Mouse (Mus musculus): ENCODE results near the gene 2410002F23Rik. TPM values are rescaled to one million over a fixed set of nuclear protein-coding genes. Genes with fewer than 3 reads are reported as not detected.
A peak's percentile ranks its signal among the peaks of the same experiment; 100 is the strongest.
"Not testable (repeated sequence)": the region's sequence is repeated elsewhere in the genome, so short reads cannot be mapped to it uniquely, and the experiment has no call there.

The 2410002F23Rik gene
- 45.2 and 51.3 TPM in 2 replicates for polyA plus RNA-seq (2015; fragmentation: Nextera tagmentation; extraction: Ambion mirVana)

- TF ChIP-seq CTCF (IDR thresholded peaks at IDR 0.05) = no peak
- peak; percentile 90 for TF ChIP-seq EP300 (IDR thresholded peaks at IDR 0.05)
- Histone ChIP-seq H3K9ac (replicated peaks; ENCODE audit: low read depth) (peak within 1 kb of the TSS; percentile 93), H3K36me3 (ENCODE audit: insufficient read depth, low read length) (no peaks in the 10 kb centered on the region; the same call in 1 of the 2 replicates), H3K27me3 (replicated peaks; ENCODE audit: insufficient read depth, low read length) (no peaks in the 10 kb centered on the region), H3K27ac (ENCODE audit: low read length) (peak within 1 kb of the TSS; percentile 92), H3K4me1 (ENCODE audit: insufficient read depth, low read depth, low read length) (peaks cover 7% of the 10 kb centered on the region; the same call in 1 of the 2 replicates), H3K4me2 (replicated peaks; ENCODE audit: low read depth, low read length) (peak within 1 kb of the TSS; percentile 74), H3K9me3 (ENCODE audit: low read length) (no peaks in the 10 kb centered on the region), H3K4me3 (ENCODE audit: low read depth, low read length) (peak within 1 kb of the TSS; percentile 81)
- WGBS = under 1% methylated on average over 60 of the region's 62 CpGs
- peak; percentile 94 for ATAC-seq
- DNase-seq (ENCODE audit: low spot score) = peak; percentile 93
Measured at GRCm38 (mm10) chr7:44246055-44246983, at the start of gene 2410002F23Rik, which contains the start of gene 1700028J19Rik. Gene 2410002F23Rik (plus strand): TSS chr7:44246722. Gene 1700028J19Rik (minus strand): TSS chr7:44246695.

GRCm38 (mm10) chr7:44197891-44198290 lies 48.6 kb upstream of the 2410002F23Rik start, which contains the start of gene Klk1b3:
Gene Klk1b3 (plus strand): TSS chr7:44198191.
- Histone ChIP-seq H3K9me3 (ENCODE audit: low read length) (no peaks in the 10 kb centered on the region), H3K27me3 (replicated peaks; ENCODE audit: insufficient read depth, low read length) (no peaks in the 10 kb centered on the region), H3K27ac (ENCODE audit: low read length) (no peak within 1 kb of the TSS), H3K36me3 (ENCODE audit: insufficient read depth, low read length) (no peaks in the 10 kb centered on the region), H3K9ac (replicated peaks; ENCODE audit: low read depth) (no peak within 1 kb of the TSS), H3K4me3 (ENCODE audit: low read depth, low read length) (no peak within 1 kb of the TSS), H3K4me1 (ENCODE audit: insufficient read depth, low read depth, low read length) (no peaks in the 10 kb centered on the region), H3K4me2 (replicated peaks; ENCODE audit: low read depth, low read length) (no peak within 1 kb of the TSS)
- ATAC-seq = no peak
- TF ChIP-seq EP300 (IDR thresholded peaks at IDR 0.05) (no peak), CTCF (IDR thresholded peaks at IDR 0.05) (no peak)
- DNase-seq (ENCODE audit: low spot score) = no peak
- 54% methylated on average over 3 of the region's 3 CpGs for WGBS

- ATAC-seq; H3K27ac ChIP-seq (ENCODE audit: low read length); H3K36me3 ChIP-seq (ENCODE audit: insufficient read depth, low read length): not testable (repeated sequence)
Measured at GRCm38 (mm10) chr7:44207135-44207534, 39.4 kb upstream of the 2410002F23Rik start, which contains the start of gene Klk1b4. Gene Klk1b4 (plus strand): TSS chr7:44207435.

GRCm38 (mm10) chr7:44208307-44208706 lies 38.2 kb upstream of the 2410002F23Rik start:
- H3K4me2 ChIP-seq (replicated peaks; ENCODE audit: low read depth, low read length) = no peak overlapping the region
- H3K9ac ChIP-seq (replicated peaks; ENCODE audit: low read depth) = no peak overlapping the region
- 80% methylated on average over 3 of the region's 3 CpGs for WGBS
- no peaks in the 10 kb centered on the region for H3K4me1 ChIP-seq (ENCODE audit: insufficient read depth, low read depth, low read length)
- no peak overlapping the region for H3K4me3 ChIP-seq (ENCODE audit: low read depth, low read length)
- no peaks in the 10 kb centered on the region for H3K36me3 ChIP-seq (ENCODE audit: insufficient read depth, low read length)
- TF ChIP-seq EP300 (IDR thresholded peaks at IDR 0.05) = no peak
- no peak for TF ChIP-seq CTCF (IDR thresholded peaks at IDR 0.05)
- no peak overlapping the region for H3K27ac ChIP-seq (ENCODE audit: low read length)
- DNase-seq (ENCODE audit: low spot score) (no peak), ATAC-seq (no peak)
- H3K27me3 ChIP-seq (replicated peaks; ENCODE audit: insufficient read depth, low read length) = no peaks in the 10 kb centered on the region
- H3K9me3 ChIP-seq (ENCODE audit: low read length) = no peaks in the 10 kb centered on the region

More at GRCm38 (mm10) chr7:44207135-44207534, 39.4 kb upstream of the 2410002F23Rik start, which contains the start of gene Klk1b4:
- H3K9ac ChIP-seq (replicated peaks; ENCODE audit: low read depth); H3K4me2 ChIP-seq (replicated peaks; ENCODE audit: low read depth, low read length); H3K27me3 ChIP-seq (replicated peaks; ENCODE audit: insufficient read depth, low read length); H3K4me1 ChIP-seq (ENCODE audit: insufficient read depth, low read depth, low read length); H3K4me3 ChIP-seq (ENCODE audit: low read depth, low read length); H3K9me3 ChIP-seq (ENCODE audit: low read length); DNase-seq (ENCODE audit: low spot score): not testable (repeated sequence)
- WGBS = 16% methylated on average over 3 of the region's 3 CpGs

GRCm38 (mm10) chr7:44215645-44216044 lies 30.9 kb upstream of the 2410002F23Rik start, which contains the start of gene Klk1b5:
Gene Klk1b5 (plus strand): TSS chr7:44215945.
- no peaks in the 10 kb centered on the region for H3K4me1 ChIP-seq (ENCODE audit: insufficient read depth, low read depth, low read length)
- H3K9me3 ChIP-seq (ENCODE audit: low read length) = no peaks in the 10 kb centered on the region
- H3K4me2 ChIP-seq (replicated peaks; ENCODE audit: low read depth, low read length) = no peak within 1 kb of the TSS
- H3K27me3 ChIP-seq (replicated peaks; ENCODE audit: insufficient read depth, low read length) = no peaks in the 10 kb centered on the region
- no peak for DNase-seq (ENCODE audit: low spot score)
- TF ChIP-seq CTCF (IDR thresholded peaks at IDR 0.05) (no peak), EP300 (IDR thresholded peaks at IDR 0.05) (no peak)
- H3K27ac ChIP-seq (ENCODE audit: low read length) = no peak within 1 kb of the TSS
- H3K4me3 ChIP-seq (ENCODE audit: low read depth, low read length) = no peak within 1 kb of the TSS
- H3K36me3 ChIP-seq (ENCODE audit: insufficient read depth, low read length) = no peaks in the 10 kb centered on the region
- no peak within 1 kb of the TSS for H3K9ac ChIP-seq (replicated peaks; ENCODE audit: low read depth)
- WGBS = 76% methylated on average over 1 of the region's 1 CpGs
- no peak for ATAC-seq

GRCm38 (mm10) chr7:44221601-44222000 lies 24.9 kb upstream of the 2410002F23Rik start:
- H3K9ac ChIP-seq (replicated peaks; ENCODE audit: low read depth); H3K27ac ChIP-seq (ENCODE audit: low read length); H3K27me3 ChIP-seq (replicated peaks; ENCODE audit: insufficient read depth, low read length); H3K4me3 ChIP-seq (ENCODE audit: low read depth, low read length); H3K4me1 ChIP-seq (ENCODE audit: insufficient read depth, low read depth, low read length); H3K9me3 ChIP-seq (ENCODE audit: low read length); ATAC-seq; DNase-seq (ENCODE audit: low spot score); H3K36me3 ChIP-seq (ENCODE audit: insufficient read depth, low read length); H3K4me2 ChIP-seq (replicated peaks; ENCODE audit: low read depth, low read length): not testable (repeated sequence)
- WGBS = 56% methylated on average over 8 of the region's 10 CpGs

- H3K4me2 ChIP-seq (replicated peaks; ENCODE audit: low read depth, low read length); H3K4me1 ChIP-seq (ENCODE audit: insufficient read depth, low read depth, low read length); H3K36me3 ChIP-seq (ENCODE audit: insufficient read depth, low read length); H3K9ac ChIP-seq (replicated peaks; ENCODE audit: low read depth); H3K4me3 ChIP-seq (ENCODE audit: low read depth, low read length); DNase-seq (ENCODE audit: low spot score); ATAC-seq; H3K9me3 ChIP-seq (ENCODE audit: low read length); H3K27ac ChIP-seq (ENCODE audit: low read length); H3K27me3 ChIP-seq (replicated peaks; ENCODE audit: insufficient read depth, low read length): not testable (repeated sequence)
- 53% methylated on average over 6 of the region's 6 CpGs for WGBS
Measured at GRCm38 (mm10) chr7:44222335-44222734, 24.2 kb upstream of the 2410002F23Rik start.
